Comparison of ENCODE assay signal across 15 mouse cellular contexts in the genomic region with DNA sequence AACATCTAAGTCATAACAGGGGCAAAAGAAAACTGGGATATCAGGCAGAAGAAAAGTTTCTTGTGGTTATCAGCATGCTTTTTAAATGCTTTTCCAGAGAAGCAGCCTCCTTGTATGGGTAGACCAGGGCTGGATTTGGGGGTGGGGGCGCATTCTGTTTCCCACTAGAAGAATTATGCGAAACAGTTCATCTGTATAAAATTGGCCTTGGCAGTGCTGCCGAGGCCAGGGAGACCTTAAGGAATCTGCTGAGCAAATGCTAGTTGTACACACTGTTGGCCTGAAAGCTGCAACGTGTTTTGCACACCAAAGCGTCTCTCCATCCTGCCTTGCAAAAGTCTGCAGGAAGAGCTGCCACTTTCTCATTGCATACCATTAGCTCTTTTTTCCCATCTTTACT.
DNase-seq lines count a peak whose midpoint lies in the region; ATAC-seq lines count a peak whose summit lies in the region.
"Had no signal": no experiment of that assay in that cellular context is flagged by ENCODE, and none has a peak within 500 bp of the region (broad histone marks: within the 10 kb centered on the region; RNA-seq: fewer than 3 reads in every experiment).

No protein-coding gene starts in this region.

- no peak overlapping the region for H3K4me3 ChIP-seq in embryonic facial prominence, embryonic 14.5 days (ENCODE audit: low read depth, low read length)
- H3K4me3 ChIP-seq in embryonic facial prominence, embryonic 10.5 days: no peak overlapping the region
- H3K4me3 ChIP-seq: limb, embryonic 12.5 days had no signal

- no peak overlapping the region for H3K9ac ChIP-seq in embryonic facial prominence, embryonic 14.5 days (ENCODE audit: low read depth, low read length)
- H3K9ac ChIP-seq: limb, embryonic 12.5 days; liver, embryonic 14.5 days had no signal

- 76% methylated on average over 5 of the region's 5 CpGs for WGBS in embryonic facial prominence, embryonic 14.5 days
- 67% methylated on average over 5 of the region's 5 CpGs for WGBS in embryonic facial prominence, embryonic 10.5 days

- peaks cover 22% of the 10 kb centered on the region; the same call in 1 of the 2 replicates for H3K4me1 ChIP-seq in embryonic facial prominence, embryonic 14.5 days (ENCODE audit: control insufficient read depth, insufficient read depth, low read length)
- peaks cover 17% of the 10 kb centered on the region for H3K4me1 ChIP-seq in embryonic facial prominence, embryonic 10.5 days

- peak; percentile 70 for DNase-seq in embryonic facial prominence, embryonic 14.5 days (ENCODE audit: low spot score)
- DNase-seq in embryonic facial prominence, embryonic 10.5 days (ENCODE audit: low spot score): no peak
- DNase-seq in layer of hippocampus, postnatal 10 days (ENCODE audit: low spot score in 2 of 2): peak; percentile 37 to 56
- DNase-seq in layer of hippocampus, adult 9-11 months: no peak
- peak; percentile 53 to 71 for DNase-seq in right cerebral cortex, postnatal 10 days (ENCODE audit: low spot score in 2 of 2)
- no peak for DNase-seq in right cerebral cortex, adult 18-20 months
- no peak for DNase-seq in liver
- no peak for DNase-seq in thymus, postnatal 0 days (ENCODE audit: low spot score)
- DNase-seq: adrenal gland, adult 8-10 months; cerebellum, adult 18-20 months; gastrocnemius, postnatal 10 days; kidney, adult 9 months; kidney, postnatal 4 days had no signal

- no peaks in the 10 kb centered on the region for H3K9me3 ChIP-seq in embryonic facial prominence, embryonic 14.5 days (ENCODE audit: control insufficient read depth, low read length)
- no peaks in the 10 kb centered on the region for H3K9me3 ChIP-seq in embryonic facial prominence, embryonic 10.5 days
- H3K9me3 ChIP-seq: limb, embryonic 12.5 days had no signal

- no peak overlapping the region for H3K4me2 ChIP-seq in embryonic facial prominence, embryonic 14.5 days (ENCODE audit: low read depth, low read length)
- H3K4me2 ChIP-seq: limb, embryonic 12.5 days had no signal

- H3K27ac ChIP-seq in embryonic facial prominence, embryonic 14.5 days (replicated peaks; ENCODE audit: low read depth, low read length): no peak overlapping the region
- H3K27ac ChIP-seq in embryonic facial prominence, embryonic 10.5 days (replicated peaks): no peak overlapping the region
- H3K27ac ChIP-seq: limb, embryonic 12.5 days; liver, embryonic 14.5 days had no signal

- H3K36me3 ChIP-seq in embryonic facial prominence, embryonic 14.5 days (ENCODE audit: control insufficient read depth, insufficient read depth, low read length): peaks cover 36% of the 10 kb centered on the region
- peaks cover 36% of the 10 kb centered on the region for H3K36me3 ChIP-seq in embryonic facial prominence, embryonic 10.5 days (replicated peaks)

- no peaks in the 10 kb centered on the region for H3K27me3 ChIP-seq in embryonic facial prominence, embryonic 14.5 days (replicated peaks; ENCODE audit: control insufficient read depth, insufficient read depth, low read length)
- H3K27me3 ChIP-seq in embryonic facial prominence, embryonic 10.5 days (replicated peaks; ENCODE audit: low read depth, poor library complexity, severe bottlenecking): no peaks in the 10 kb centered on the region
- H3K27me3 ChIP-seq: limb, embryonic 12.5 days had no signal

- no peak for ATAC-seq in embryonic facial prominence, embryonic 14.5 days (ENCODE audit: low read depth)

Comparison
In these comparisons a context has a peak if more than half of its experiments do, and no peak if none do; other contexts are left out.
1. DNase-seq: peak in embryonic facial prominence, embryonic 14.5 days (single experiment), layer of hippocampus, postnatal 10 days (2 of 2) and right cerebral cortex, postnatal 10 days (2 of 2); none in embryonic facial prominence, embryonic 10.5 days (single experiment), layer of hippocampus, adult 9-11 months (single experiment), right cerebral cortex, adult 18-20 months (single experiment), liver (single experiment) and thymus, postnatal 0 days (single experiment).